Mouse (Mus musculus) heart, embryonic 16.5 days (tissue): Measurements from ENCODE around the gene Spdye4c. TPM values are rescaled to one million over a fixed set of nuclear protein-coding genes. Genes with fewer than 3 reads are reported as not detected.

Experiments
- ATAC-seq: fragments of 200-750 bp; cut with Nextera tagmentation; replicated peaks from 2 replicates; pipeline ENCODE4 v1.8.0; 2017; ENCODE audit warnings: moderate number of reproducible peaks; ENCODE audit not compliant: insufficient read depth, low FRiP score; ENCODE audit errors: extremely low read depth
- H3K27ac ChIP-seq: fragments of 300-500 bp; sonication (generic); 2 replicates; pipeline ENCODE4 v1.5.1; 2014; ENCODE audit warnings: mild to moderate bottlenecking, low read length, control low read depth, moderate library complexity
- H3K27me3 ChIP-seq: fragments of 300-500 bp; sonication (generic); 2 replicates; pipeline ENCODE4 v1.6.1; 2014; ENCODE audit warnings: low read length, mixed read lengths; ENCODE audit not compliant: control insufficient read depth, insufficient read depth
- H3K36me3 ChIP-seq: fragments of 300-500 bp; sonication (generic); 2 replicates; pipeline ENCODE4 v1.6.1; 2014; ENCODE audit not compliant: control insufficient read depth, insufficient read depth
- H3K4me1 ChIP-seq: fragments of 300-500 bp; sonication (generic); 2 replicates; pipeline ENCODE4 v1.6.1; 2014; ENCODE audit warnings: low read length, mixed read lengths; ENCODE audit not compliant: control insufficient read depth, insufficient read depth
- H3K4me2 ChIP-seq: fragments of 300-500 bp; sonication (generic); 2 replicates; pipeline ENCODE4 v1.6.1; 2014; ENCODE audit warnings: low read depth, mild to moderate bottlenecking, control low read depth, low read length
- H3K4me3 ChIP-seq: fragments of 300-500 bp; sonication (generic); 2 replicates; pipeline ENCODE4 v1.5.1; 2014; ENCODE audit warnings: mild to moderate bottlenecking, control low read depth, low read length
- H3K9ac ChIP-seq: fragments of 300-500 bp; sonication (generic); 2 replicates; pipeline ENCODE4 v1.6.1; 2014; ENCODE audit warnings: low read length, control low read depth
- H3K9me3 ChIP-seq: fragments of 300-500 bp; sonication (generic); replicated peaks from 2 replicates; pipeline ENCODE4 v1.6.1; 2016; ENCODE audit warnings: low read length; ENCODE audit not compliant: control insufficient read depth
- WGBS: fragments of 180-500 bp; shearing (Covaris S2); extraction: QIAGEN DNeasy Blood & Tissue Kit; methylation state at CpG from one replicate; pipeline ENCODE4 v1.1.7; 2014; 5-methylcytosine and 5-hydroxymethylcytosine counted together
- polyA plus RNA-seq: library from polyadenylated mRNA; unstranded; fragments of >200 nt; fragmentation: Nextera tagmentation; extraction: Ambion mirVana; gene quantifications from 2 replicates; pipeline ENCODE4 v1.2.1, GENCODE M21; 2015

Gene Spdye4c
- polyA plus RNA-seq, 1 experiment from 2014 or later = not detected

DNA sequence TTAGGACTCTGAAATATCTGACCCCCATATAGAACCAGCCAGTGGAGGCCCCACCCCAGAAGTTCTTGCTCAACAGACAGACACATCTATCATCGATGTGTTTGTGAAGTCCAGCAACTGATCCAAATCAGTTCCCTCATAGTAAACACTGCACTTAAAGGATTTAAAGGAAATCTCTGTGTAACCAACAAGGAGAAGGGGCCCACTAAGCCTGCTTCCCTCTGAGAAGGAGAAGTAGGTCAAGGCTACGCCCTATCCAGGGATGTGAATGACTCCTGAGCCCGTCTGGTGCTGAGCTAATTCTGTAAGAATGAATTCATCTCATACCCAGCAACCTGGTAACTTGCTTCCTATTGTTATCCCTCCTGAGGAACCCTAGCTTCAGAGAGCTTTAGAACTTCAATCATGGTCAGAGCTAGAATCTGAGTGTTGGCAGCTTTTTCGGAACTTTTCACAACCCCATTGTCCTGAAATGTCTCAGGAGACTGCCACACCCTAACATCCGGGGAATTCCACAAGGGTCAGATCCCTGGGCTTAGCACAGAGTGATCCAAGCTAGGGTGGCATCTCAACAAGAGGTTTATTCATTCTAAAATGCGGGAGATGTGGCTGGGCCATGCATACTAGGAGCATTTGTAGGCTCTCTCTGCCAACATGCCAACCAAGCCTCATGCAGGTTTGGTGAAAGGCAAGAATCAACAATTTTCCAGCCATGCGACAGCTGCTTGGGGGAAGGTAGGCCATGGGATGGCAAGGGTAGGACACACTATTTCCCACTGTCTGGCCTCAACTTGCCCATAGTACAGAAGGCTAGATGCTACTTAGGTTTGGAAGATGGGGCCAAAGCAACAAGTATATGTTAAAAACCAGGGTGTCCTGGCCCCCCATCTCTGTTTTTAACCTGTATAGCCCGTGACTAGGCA lies 38.0 kb upstream of the Spdye4c start:
- 80% methylated on average over 8 of the region's 8 CpGs for WGBS
- no peak for ATAC-seq
- peaks cover 12% of the 10 kb centered on the region for H3K4me1 ChIP-seq

DNA sequence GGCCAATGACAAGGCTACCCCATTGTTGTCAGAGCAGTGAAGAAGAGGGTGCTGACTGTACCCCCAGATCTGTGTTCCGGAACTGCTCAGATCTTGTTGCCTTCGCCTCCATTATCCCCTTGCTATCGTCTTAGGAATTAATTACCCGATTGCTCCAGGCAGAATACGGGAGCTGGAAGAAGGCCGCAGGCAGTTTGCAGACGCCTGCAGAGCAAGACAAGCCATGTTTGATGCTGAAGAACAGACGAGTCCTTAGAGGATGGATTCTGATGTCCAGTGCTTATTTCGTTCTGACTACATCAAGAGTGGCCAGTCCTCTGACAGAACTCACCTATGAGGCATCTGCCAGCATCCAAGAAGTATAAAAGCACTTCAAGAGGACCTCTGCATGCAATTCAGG lies 35.9 kb upstream of the Spdye4c start:
- no peak overlapping the region for H3K4me3 ChIP-seq
- H3K4me1 ChIP-seq = peaks cover 4% of the 10 kb centered on the region
- H3K4me2 ChIP-seq = no peak overlapping the region
- no peaks in the 10 kb centered on the region for H3K36me3 ChIP-seq
- 83% methylated on average over 9 of the region's 9 CpGs for WGBS
- H3K9ac ChIP-seq = no peak overlapping the region
- no peak for ATAC-seq
- no peaks in the 10 kb centered on the region for H3K9me3 ChIP-seq
- H3K27ac ChIP-seq = no peak overlapping the region
- no peaks in the 10 kb centered on the region for H3K27me3 ChIP-seq

More for the DNA sequence above, 38.0 kb upstream of the Spdye4c start:
- no peaks in the 10 kb centered on the region for H3K36me3 ChIP-seq
- no peaks in the 10 kb centered on the region for H3K27me3 ChIP-seq
- H3K27ac ChIP-seq = no peak overlapping the region
- no peak overlapping the region for H3K4me2 ChIP-seq
- H3K9me3 ChIP-seq = no peaks in the 10 kb centered on the region
- no peak overlapping the region for H3K9ac ChIP-seq
- H3K4me3 ChIP-seq = no peak overlapping the region

DNA sequence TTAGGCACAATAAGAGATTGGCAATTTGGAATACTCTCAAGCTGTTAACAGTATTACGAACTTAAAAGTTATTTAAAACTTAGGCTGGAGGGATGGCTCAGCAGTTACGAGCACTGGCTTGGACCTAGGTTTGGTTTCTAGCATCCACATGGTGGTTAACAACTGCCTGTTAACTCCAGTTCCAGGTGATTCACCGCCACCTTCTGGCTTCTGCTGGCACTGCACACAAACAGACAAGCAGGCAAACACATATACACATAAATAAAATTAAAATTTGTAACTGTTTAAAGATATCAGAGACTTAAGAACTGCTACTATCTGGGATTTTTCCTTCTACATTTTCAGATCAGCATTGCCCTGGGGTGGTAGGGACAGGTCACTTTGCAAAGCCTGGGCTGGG lies 26.8 kb upstream of the Spdye4c start:
- Histone ChIP-seq H3K27ac (no peak overlapping the region), H3K4me2 (no peak overlapping the region), H3K36me3 (no peaks in the 10 kb centered on the region), H3K9me3 (no peaks in the 10 kb centered on the region), H3K9ac (no peak overlapping the region), H3K4me1 (0 out of 2 replicates have a peak, but pooled peaks cover 2% of the 10 kb centered on the region), H3K4me3 (no peak overlapping the region), H3K27me3 (no peaks in the 10 kb centered on the region)
- no peak for ATAC-seq
- 85% methylated on average over 3 of the region's 3 CpGs for WGBS

DNA sequence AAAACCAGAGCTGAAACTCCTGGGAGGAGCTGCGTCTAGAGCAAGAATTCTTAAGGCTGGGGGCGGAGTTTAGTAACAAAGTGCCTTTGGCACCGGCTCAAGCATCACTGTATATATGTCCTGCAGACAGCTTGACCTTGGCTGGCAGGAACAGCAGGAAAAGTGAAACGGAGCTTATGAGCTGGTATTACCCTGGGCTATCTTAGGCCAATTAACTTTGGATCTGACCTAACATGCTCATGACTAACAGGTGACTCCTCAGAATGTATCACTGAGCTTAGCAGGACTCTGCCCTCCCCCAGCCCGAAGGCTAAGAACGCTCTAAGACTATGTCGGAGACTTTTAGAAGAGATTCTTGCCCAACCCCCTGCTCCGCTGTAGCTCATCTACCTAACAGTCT lies 25.1 kb upstream of the Spdye4c start:
- 0 out of 2 replicates have a peak, but pooled peaks cover 2% of the 10 kb centered on the region for H3K4me1 ChIP-seq
- no peak overlapping the region for H3K4me2 ChIP-seq
- H3K27ac ChIP-seq = no peak overlapping the region
- H3K4me3 ChIP-seq = no peak overlapping the region
- H3K9me3 ChIP-seq = no peaks in the 10 kb centered on the region
- WGBS = 56% methylated on average over 8 of the region's 8 CpGs
- no peaks in the 10 kb centered on the region for H3K27me3 ChIP-seq
- H3K9ac ChIP-seq = no peak overlapping the region
- no peak for ATAC-seq
- H3K36me3 ChIP-seq = no peaks in the 10 kb centered on the region

DNA sequence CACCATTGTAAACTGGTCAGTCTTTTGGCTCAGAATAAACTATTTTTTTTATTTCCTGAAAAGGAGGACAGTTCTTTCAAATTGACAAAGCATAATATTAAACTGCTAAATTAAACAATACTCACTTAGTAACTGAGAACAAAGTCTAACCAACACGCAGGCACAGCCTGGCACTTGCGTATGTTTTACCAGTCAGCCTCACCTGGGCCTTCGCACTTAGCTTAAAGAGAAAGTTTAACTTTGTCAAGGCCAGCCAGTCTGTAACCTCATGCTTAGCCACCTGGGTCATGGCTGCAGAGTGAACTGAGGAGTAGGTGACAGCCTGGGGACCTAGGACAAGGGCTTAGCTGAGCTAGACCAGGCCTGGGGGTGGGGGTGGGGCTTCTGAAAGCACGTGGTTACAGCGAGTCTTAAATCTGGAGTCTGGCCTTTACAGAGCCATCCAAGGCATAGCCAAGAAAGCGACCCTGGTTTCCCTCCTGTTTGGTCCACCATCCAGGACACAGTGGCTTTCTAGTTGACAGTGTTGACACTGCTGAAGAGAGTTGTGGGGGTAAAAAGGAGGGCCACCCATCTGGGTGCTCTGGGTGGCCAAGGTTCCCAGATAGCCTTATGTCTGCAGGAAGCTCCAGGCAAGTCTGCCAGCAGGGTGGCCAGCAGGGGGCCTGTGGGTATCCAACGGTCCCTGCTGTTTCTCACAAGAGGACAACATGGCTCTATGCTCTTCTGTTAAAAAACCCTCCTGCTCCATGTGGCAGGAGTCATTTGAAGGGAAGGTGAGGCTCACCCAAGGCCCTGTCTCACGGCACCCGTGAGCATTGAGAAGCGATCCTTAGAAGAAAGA lies 24.5 kb upstream of the Spdye4c start:
- Histone ChIP-seq H3K27me3 (no peaks in the 10 kb centered on the region), H3K9me3 (no peaks in the 10 kb centered on the region), H3K36me3 (no peaks in the 10 kb centered on the region), H3K9ac (no peak overlapping the region), H3K27ac (no peak overlapping the region), H3K4me2 (no peak overlapping the region), H3K4me3 (no peak overlapping the region), H3K4me1 (0 out of 2 replicates have a peak, but pooled peaks cover 2% of the 10 kb centered on the region)
- ATAC-seq = no peak; the same call in 1 of the 2 replicates
- 72% methylated on average over 10 of the region's 10 CpGs for WGBS

DNA sequence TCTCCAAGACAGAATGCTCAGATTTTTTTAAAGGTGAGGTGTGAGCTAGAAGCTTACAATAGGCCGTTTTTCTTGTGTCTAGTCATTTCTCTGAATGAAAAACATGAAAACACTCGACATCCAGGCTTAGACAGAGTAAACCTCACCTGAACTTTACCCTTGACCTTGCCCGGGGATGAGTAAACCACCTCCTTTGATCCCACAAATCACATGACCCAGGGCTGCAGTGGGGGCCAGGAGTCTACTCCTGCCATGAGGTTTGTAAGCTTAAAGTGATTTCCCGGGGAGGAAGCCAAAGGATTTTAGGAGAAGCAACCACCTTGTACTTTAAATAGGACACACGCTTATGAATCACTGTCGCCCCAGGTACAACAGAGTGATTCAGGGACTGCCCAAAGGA lies 23.0 kb upstream of the Spdye4c start:
- H3K9me3 ChIP-seq = no peaks in the 10 kb centered on the region
- no peak overlapping the region for H3K9ac ChIP-seq
- no peak overlapping the region for H3K27ac ChIP-seq
- H3K36me3 ChIP-seq = no peaks in the 10 kb centered on the region
- 72% methylated on average over 6 of the region's 6 CpGs for WGBS
- no peak overlapping the region for H3K4me3 ChIP-seq
- H3K27me3 ChIP-seq = no peaks in the 10 kb centered on the region
- 0 out of 2 replicates have a peak, but pooled peaks cover 2% of the 10 kb centered on the region for H3K4me1 ChIP-seq
- ATAC-seq = no peak
- no peak overlapping the region for H3K4me2 ChIP-seq

DNA sequence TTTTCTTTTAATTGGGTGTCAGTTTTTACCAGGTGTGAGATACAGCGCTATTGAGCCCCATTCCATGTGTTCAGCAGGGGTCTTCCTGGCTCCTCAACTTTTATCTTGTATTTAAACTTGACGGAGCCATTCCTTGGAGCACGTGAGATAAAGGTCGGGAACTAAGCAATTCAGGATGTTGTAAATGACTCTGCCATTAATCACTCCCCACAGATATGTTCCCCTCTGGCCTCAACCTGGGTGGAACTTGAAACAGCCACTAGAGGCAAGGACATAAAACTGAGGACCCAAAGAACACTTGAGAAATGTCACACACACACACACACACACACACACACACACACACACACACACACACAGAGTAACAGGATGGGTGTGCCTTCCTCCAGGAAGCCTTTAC lies 22.5 kb upstream of the Spdye4c start:
- H3K9me3 ChIP-seq = no peaks in the 10 kb centered on the region
- 44% methylated on average over 4 of the region's 4 CpGs for WGBS
- H3K27me3 ChIP-seq = no peaks in the 10 kb centered on the region
- H3K9ac ChIP-seq = no peak overlapping the region
- H3K4me1 ChIP-seq = 0 out of 2 replicates have a peak, but pooled peaks cover 2% of the 10 kb centered on the region
- H3K4me3 ChIP-seq = no peak overlapping the region
- no peak for ATAC-seq
- H3K27ac ChIP-seq = no peak overlapping the region
- H3K36me3 ChIP-seq = no peaks in the 10 kb centered on the region
- no peak overlapping the region for H3K4me2 ChIP-seq

DNA sequence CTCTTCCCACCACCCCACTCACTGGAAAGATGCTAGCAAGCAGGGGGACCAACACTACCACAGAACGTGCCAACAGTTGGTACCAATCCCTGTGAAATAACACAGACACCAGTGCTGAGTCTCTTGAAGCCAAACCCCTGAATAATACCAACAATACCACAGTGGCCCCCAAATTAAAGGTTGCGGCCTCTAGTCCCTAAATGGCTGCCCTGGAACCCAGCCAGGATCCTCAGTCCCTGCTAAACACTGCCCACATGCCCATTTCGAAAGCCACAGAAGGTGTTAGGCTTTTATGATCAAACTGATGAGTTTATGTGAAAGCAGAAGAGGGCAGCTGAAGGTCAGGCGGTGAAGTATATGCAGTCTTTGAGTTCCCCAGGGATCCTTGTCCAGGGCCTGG lies 20.0 kb upstream of the Spdye4c start:
- Histone ChIP-seq H3K9ac (no peak overlapping the region), H3K36me3 (no peaks in the 10 kb centered on the region), H3K27me3 (no peaks in the 10 kb centered on the region), H3K27ac (no peak overlapping the region), H3K9me3 (no peaks in the 10 kb centered on the region), H3K4me3 (no peak overlapping the region), H3K4me2 (no peak overlapping the region), H3K4me1 (no peaks in the 10 kb centered on the region)
- ATAC-seq = no peak
- WGBS = 74% methylated on average over 4 of the region's 4 CpGs
